Mouse (Mus musculus) heart, embryonic 16.5 days (tissue): ENCODE data around the gene Smim11. TPM values are rescaled to one million over a fixed set of nuclear protein-coding genes. Genes with fewer than 3 reads are reported as not detected.

Experiments
- ATAC-seq: fragments of 200-750 bp; cut with Nextera tagmentation; replicated peaks from 2 replicates; pipeline ENCODE4 v1.8.0; 2017; ENCODE audit warnings: moderate number of reproducible peaks; ENCODE audit not compliant: insufficient read depth, low FRiP score; ENCODE audit errors: extremely low read depth
- H3K27ac ChIP-seq: fragments of 300-500 bp; sonication (generic); 2 replicates; pipeline ENCODE4 v1.5.1; 2014; ENCODE audit warnings: mild to moderate bottlenecking, low read length, control low read depth, moderate library complexity
- H3K27me3 ChIP-seq: fragments of 300-500 bp; sonication (generic); 2 replicates; pipeline ENCODE4 v1.6.1; 2014; ENCODE audit warnings: low read length, mixed read lengths; ENCODE audit not compliant: control insufficient read depth, insufficient read depth
- H3K36me3 ChIP-seq: fragments of 300-500 bp; sonication (generic); 2 replicates; pipeline ENCODE4 v1.6.1; 2014; ENCODE audit not compliant: control insufficient read depth, insufficient read depth
- H3K4me1 ChIP-seq: fragments of 300-500 bp; sonication (generic); 2 replicates; pipeline ENCODE4 v1.6.1; 2014; ENCODE audit warnings: low read length, mixed read lengths; ENCODE audit not compliant: control insufficient read depth, insufficient read depth
- H3K4me2 ChIP-seq: fragments of 300-500 bp; sonication (generic); 2 replicates; pipeline ENCODE4 v1.6.1; 2014; ENCODE audit warnings: low read depth, mild to moderate bottlenecking, control low read depth, low read length
- H3K4me3 ChIP-seq: fragments of 300-500 bp; sonication (generic); 2 replicates; pipeline ENCODE4 v1.5.1; 2014; ENCODE audit warnings: mild to moderate bottlenecking, control low read depth, low read length
- H3K9ac ChIP-seq: fragments of 300-500 bp; sonication (generic); 2 replicates; pipeline ENCODE4 v1.6.1; 2014; ENCODE audit warnings: low read length, control low read depth
- H3K9me3 ChIP-seq: fragments of 300-500 bp; sonication (generic); replicated peaks from 2 replicates; pipeline ENCODE4 v1.6.1; 2016; ENCODE audit warnings: low read length; ENCODE audit not compliant: control insufficient read depth
- WGBS: fragments of 180-500 bp; shearing (Covaris S2); extraction: QIAGEN DNeasy Blood & Tissue Kit; methylation state at CpG from one replicate; pipeline ENCODE4 v1.1.7; 2014; 5-methylcytosine and 5-hydroxymethylcytosine counted together
- polyA plus RNA-seq: library from polyadenylated mRNA; unstranded; fragments of >200 nt; fragmentation: Nextera tagmentation; extraction: Ambion mirVana; gene quantifications from 2 replicates; pipeline ENCODE4 v1.2.1, GENCODE M21; 2015

The Smim11 gene
- polyA plus RNA-seq, 1 experiment from 2014 or later = 120 TPM

DNA sequence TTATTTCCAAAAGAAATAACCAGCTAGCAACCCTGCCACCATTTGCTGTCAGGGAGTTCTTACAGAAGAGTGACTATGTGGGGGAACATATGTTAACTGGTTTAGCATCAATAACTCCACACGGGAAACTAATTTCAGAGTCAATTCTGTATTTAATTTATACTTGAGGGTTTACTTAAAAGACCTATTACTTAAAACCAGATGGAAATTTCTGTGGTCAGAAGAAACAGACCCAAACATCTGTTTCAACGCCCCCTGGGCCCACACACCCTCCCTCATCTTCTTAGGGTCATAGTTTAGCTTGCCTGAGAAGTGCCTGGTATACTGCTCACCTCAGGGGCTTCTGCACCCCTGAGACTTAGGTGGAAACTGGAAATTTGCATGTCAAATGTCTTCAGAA lies 52.8 kb downstream of the Smim11 start:
- Histone ChIP-seq H3K4me1 (peaks cover 42% of the 10 kb centered on the region), H3K36me3 (no peaks in the 10 kb centered on the region), H3K4me3 (no peak overlapping the region), H3K9me3 (no peaks in the 10 kb centered on the region), H3K27me3 (no peaks in the 10 kb centered on the region; the same call in 1 of the 2 replicates), H3K4me2 (no peak overlapping the region), H3K27ac (no peak overlapping the region), H3K9ac (no peak overlapping the region)
- 70% methylated on average over 2 of the region's 2 CpGs for WGBS
- no peak for ATAC-seq

DNA sequence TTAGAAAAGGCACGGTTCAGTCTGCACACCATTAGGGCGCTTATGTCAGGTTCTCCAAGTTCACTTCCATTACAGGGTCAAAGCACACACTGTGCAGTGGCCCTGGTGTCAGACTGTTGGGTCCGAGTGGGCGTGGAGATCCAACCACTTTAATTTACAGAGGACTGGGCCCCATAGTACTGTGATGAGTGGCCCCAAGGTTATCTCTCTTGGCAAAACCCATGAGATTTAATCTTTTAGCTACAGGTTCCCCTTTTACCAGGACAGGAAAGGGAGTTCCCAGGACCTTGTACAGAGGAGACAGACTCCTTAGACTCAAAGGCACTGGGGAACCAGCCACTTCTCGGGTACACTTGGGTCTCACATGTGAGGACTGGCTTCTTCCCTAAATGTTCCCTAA lies 54.3 kb downstream of the Smim11 start:
- H3K4me3 ChIP-seq = no peak overlapping the region
- no peaks in the 10 kb centered on the region; the same call in 1 of the 2 replicates for H3K27me3 ChIP-seq
- no peak overlapping the region for H3K4me2 ChIP-seq
- ATAC-seq = no peak
- peak overlapping the region; percentile 69 for H3K9ac ChIP-seq
- H3K27ac ChIP-seq = peak overlapping the region; percentile 91
- peaks cover 45% of the 10 kb centered on the region for H3K4me1 ChIP-seq
- 59% methylated on average over 5 of the region's 5 CpGs for WGBS
- H3K36me3 ChIP-seq = no peaks in the 10 kb centered on the region
- no peaks in the 10 kb centered on the region for H3K9me3 ChIP-seq

DNA sequence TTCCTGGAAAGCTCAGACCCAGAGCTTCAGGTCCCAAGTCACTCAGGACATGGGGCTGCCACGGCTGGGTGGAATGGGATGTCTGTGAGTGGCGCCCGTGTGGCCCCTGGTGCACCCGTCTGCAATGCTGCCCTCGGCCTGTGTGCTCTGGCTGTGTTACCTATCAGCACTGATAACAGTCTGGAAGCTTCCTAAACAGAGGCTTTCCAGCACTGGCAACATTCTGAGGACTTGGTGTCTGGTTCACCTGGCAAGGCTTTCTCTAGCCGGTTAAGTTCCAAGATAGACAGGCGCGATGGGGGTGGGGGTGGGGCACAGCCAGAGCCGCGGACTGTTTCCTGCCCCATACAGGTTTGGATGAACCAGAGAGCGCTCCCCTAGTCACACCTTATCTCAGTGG lies 54.9 kb downstream of the Smim11 start:
- Histone ChIP-seq H3K27me3 (no peaks in the 10 kb centered on the region; the same call in 1 of the 2 replicates), H3K4me3 (0 out of 2 replicates have a peak overlapping the region, but pooled peaks have one; percentile 5), H3K4me2 (peak overlapping the region; percentile 66), H3K27ac (peak overlapping the region; percentile 91), H3K4me1 (peaks cover 45% of the 10 kb centered on the region), H3K36me3 (no peaks in the 10 kb centered on the region), H3K9me3 (no peaks in the 10 kb centered on the region), H3K9ac (peak overlapping the region; percentile 69)
- WGBS = 34% methylated on average over 11 of the region's 11 CpGs
- no peak for ATAC-seq

DNA sequence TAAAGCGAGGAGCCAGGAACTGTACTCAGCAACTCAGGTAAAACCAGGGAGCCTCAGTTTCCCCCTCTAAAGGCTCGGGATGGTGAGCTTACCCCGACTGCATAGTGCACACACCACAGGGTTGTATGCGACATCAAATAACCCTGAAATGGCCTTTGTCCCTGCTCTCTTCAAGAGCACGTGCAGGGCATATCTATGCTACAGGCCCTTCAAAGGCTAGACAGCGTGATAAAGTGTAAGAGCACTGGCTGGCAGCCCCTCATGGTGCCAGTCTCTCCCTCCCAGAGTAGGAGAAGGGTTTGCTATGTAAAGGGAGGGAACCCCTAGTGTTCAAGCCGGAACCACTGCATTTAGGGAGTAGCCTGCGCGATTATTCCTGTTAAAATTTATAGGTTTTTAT lies 55.9 kb downstream of the Smim11 start:
- Histone ChIP-seq H3K27me3 (peaks cover 3% of the 10 kb centered on the region; the same call in 1 of the 2 replicates), H3K36me3 (no peaks in the 10 kb centered on the region), H3K4me1 (peaks cover 45% of the 10 kb centered on the region), H3K4me2 (peak overlapping the region; percentile 66), H3K4me3 (peak overlapping the region; percentile 5; the same call in 1 of the 2 replicates), H3K9me3 (no peaks in the 10 kb centered on the region), H3K27ac (peak overlapping the region; percentile 91), H3K9ac (peak overlapping the region; percentile 69)
- WGBS = 48% methylated on average over 9 of the region's 9 CpGs
- peak; percentile 43 for ATAC-seq

DNA sequence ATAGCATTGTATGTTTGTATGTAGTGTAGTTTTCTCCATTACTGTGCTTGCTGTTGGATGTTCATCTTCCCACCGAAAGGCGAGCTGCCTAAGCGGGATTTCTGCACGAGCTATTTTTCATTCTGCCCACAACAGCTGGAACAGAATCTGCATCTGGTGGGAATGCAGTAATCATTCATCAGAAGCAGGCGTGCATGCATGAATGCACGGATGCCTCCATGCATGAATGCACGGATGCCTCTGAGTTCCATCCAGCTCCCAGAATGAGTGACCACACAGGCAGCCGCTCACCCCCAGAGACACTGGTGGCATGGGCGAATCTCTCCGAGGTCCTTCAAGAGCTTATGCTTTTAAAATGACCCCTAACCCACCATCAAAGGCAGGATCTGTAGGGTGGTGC lies 56.5 kb downstream of the Smim11 start:
- WGBS = 81% methylated on average over 10 of the region's 10 CpGs
- Histone ChIP-seq H3K4me3 (peak overlapping the region; percentile 48), H3K27me3 (peaks cover 3% of the 10 kb centered on the region; the same call in 1 of the 2 replicates), H3K4me1 (peaks cover 45% of the 10 kb centered on the region), H3K9me3 (no peaks in the 10 kb centered on the region), H3K4me2 (peak overlapping the region; percentile 66), H3K36me3 (no peaks in the 10 kb centered on the region), H3K9ac (peak overlapping the region; percentile 41), H3K27ac (peak overlapping the region; percentile 91)
- ATAC-seq = no peak

DNA sequence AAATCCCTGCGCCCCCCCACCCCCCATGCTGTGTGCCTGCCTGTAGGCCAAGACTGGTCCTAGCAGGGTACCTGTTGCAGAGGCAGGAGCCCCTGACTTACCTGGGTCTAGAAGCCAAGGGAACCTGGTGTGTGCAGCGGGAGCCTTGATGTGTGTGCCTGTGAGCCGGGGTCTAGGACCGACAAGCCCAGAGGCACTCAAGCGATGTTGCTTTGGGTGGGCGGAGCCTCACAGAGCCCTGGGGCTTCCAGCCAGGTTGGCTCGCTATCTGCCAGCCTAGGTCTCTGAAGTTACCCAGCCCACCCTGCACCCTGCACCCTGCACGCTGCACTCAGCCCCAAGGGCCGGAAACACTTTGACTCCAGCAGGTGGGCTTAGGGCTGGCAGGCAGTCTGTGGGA lies 57.6 kb downstream of the Smim11 start:
- Histone ChIP-seq H3K27ac (peak overlapping the region; percentile 74), H3K4me2 (peak overlapping the region; percentile 66), H3K27me3 (peaks cover 3% of the 10 kb centered on the region; the same call in 1 of the 2 replicates), H3K9ac (peak overlapping the region; percentile 76), H3K36me3 (no peaks in the 10 kb centered on the region), H3K4me3 (peak overlapping the region; percentile 48), H3K4me1 (peaks cover 45% of the 10 kb centered on the region), H3K9me3 (no peaks in the 10 kb centered on the region)
- 19% methylated on average over 9 of the region's 9 CpGs for WGBS
- ATAC-seq = peak; percentile 65

DNA sequence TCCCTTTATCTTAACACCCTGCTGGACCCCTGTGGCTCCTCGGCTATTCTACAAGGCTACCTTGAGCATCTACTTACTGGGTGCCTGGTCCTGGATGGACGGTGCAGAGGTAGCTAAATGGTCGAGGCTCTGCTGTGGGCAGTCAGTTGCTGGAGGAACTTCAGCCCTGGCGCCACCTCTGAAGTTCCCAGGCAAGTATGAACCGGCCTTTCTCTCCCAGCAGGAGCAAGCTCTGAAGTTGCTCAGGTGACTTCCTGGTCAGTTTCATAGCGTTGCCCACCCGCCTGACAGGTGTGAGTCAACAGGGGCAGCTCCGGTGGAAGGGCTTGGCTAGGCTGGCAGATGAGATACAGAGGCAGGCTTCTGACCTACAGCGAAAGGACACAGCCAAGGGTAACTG lies 58.1 kb downstream of the Smim11 start, which contains the start of gene Kcne1:
Gene Kcne1 (minus strand): TSS at position 240 of the 400 bp plus-strand sequence.
- peak within 1 kb of the TSS; percentile 74 for H3K27ac ChIP-seq
- ATAC-seq = no peak

DNA sequence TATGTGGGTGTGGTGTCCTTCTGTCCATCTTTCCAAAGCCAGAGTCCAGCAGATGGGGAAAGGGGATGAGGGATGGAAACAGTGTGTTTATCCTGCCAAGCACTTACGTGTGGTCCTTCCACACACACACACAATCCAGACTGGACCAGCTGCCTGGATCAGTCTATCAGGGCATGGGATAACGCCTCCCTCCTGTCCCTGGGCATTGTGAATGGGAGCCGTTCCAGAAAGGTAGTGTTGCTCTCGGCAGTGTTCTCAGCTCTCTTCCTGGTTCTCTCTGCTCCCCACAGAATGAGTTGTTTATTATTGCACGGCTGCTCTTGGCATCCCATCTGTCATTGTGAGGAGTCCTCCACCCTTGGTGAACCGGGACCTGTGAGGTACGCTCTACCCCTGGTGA lies 59.6 kb downstream of the Smim11 start:
- Histone ChIP-seq H3K9ac (no peak overlapping the region), H3K4me1 (peaks cover 32% of the 10 kb centered on the region)

More for the DNA sequence above, 58.1 kb downstream of the Smim11 start, which contains the start of gene Kcne1:
- Histone ChIP-seq H3K27me3 (peaks cover 3% of the 10 kb centered on the region; the same call in 1 of the 2 replicates), H3K4me2 (peak within 1 kb of the TSS; percentile 66), H3K36me3 (no peaks in the 10 kb centered on the region), H3K9me3 (no peaks in the 10 kb centered on the region), H3K4me1 (peaks cover 45% of the 10 kb centered on the region), H3K4me3 (peak within 1 kb of the TSS; percentile 48), H3K9ac (peak within 1 kb of the TSS; percentile 76)
- 39% methylated on average over 9 of the region's 9 CpGs for WGBS

More for the DNA sequence above, 59.6 kb downstream of the Smim11 start:
- Histone ChIP-seq H3K4me2 (no peak overlapping the region), H3K27ac (no peak overlapping the region), H3K36me3 (no peaks in the 10 kb centered on the region), H3K27me3 (peaks cover 3% of the 10 kb centered on the region; the same call in 1 of the 2 replicates), H3K4me3 (no peak overlapping the region), H3K9me3 (no peaks in the 10 kb centered on the region)
- no peak for ATAC-seq
- 69% methylated on average over 7 of the region's 7 CpGs for WGBS
